Mouse (Mus musculus) intestine, embryonic 16.5 days (tissue): ENCODE results near the gene Guca2b. TPM values are rescaled to one million over a fixed set of nuclear protein-coding genes. Genes with fewer than 3 reads are reported as not detected.
A peak's percentile ranks its signal among the peaks of the same experiment; 100 is the strongest.

Source experiments
- ATAC-seq: fragments of 200-750 bp; cut with Nextera tagmentation; 2 replicates; pipeline ENCODE4 v1.8.0; 2017; ENCODE audit warnings: moderate TSS enrichment, moderate library complexity
- H3K27ac ChIP-seq: fragments of 300-500 bp; sonication (generic); 2 replicates; pipeline ENCODE4 v1.5.1; 2014; ENCODE audit warnings: mild to moderate bottlenecking, low read length
- H3K27me3 ChIP-seq: fragments of 300-500 bp; sonication (generic); replicated peaks from 2 replicates; pipeline ENCODE4 v1.6.1; 2014; ENCODE audit warnings: low read length, control low read depth, mixed read lengths; ENCODE audit not compliant: control insufficient read depth, insufficient read depth
- H3K36me3 ChIP-seq: fragments of 300-500 bp; sonication (generic); 2 replicates; pipeline ENCODE4 v1.6.1; 2014; ENCODE audit warnings: low read length, control low read depth; ENCODE audit not compliant: control insufficient read depth, insufficient read depth
- H3K4me1 ChIP-seq: fragments of 300-500 bp; sonication (generic); 2 replicates; pipeline ENCODE4 v1.6.1; 2014; ENCODE audit warnings: low read length, control low read depth, mixed read lengths; ENCODE audit not compliant: control insufficient read depth, insufficient read depth
- H3K4me2 ChIP-seq: fragments of 300-500 bp; sonication (generic); 2 replicates; pipeline ENCODE4 v1.6.1; 2014; ENCODE audit warnings: low read depth, low read length, control low read depth
- H3K4me3 ChIP-seq: fragments of 300-500 bp; sonication (generic); 2 replicates; pipeline ENCODE4 v1.5.1; 2014; ENCODE audit warnings: mild to moderate bottlenecking, low read length
- H3K9ac ChIP-seq: fragments of 300-500 bp; sonication (generic); 2 replicates; pipeline ENCODE4 v1.6.1; 2014; ENCODE audit warnings: low read depth, low read length
- H3K9me3 ChIP-seq: fragments of 300-500 bp; sonication (generic); 2 replicates; pipeline ENCODE4 v1.6.1; 2016; ENCODE audit warnings: low read length, control low read depth; ENCODE audit not compliant: control insufficient read depth
- WGBS: fragments of 180-500 bp; shearing (Covaris S2); extraction: QIAGEN DNeasy Blood & Tissue Kit; methylation state at CpG from one replicate; pipeline ENCODE4 v1.1.7; 2014; 5-methylcytosine and 5-hydroxymethylcytosine counted together
- polyA plus RNA-seq: library from polyadenylated mRNA; unstranded; fragments of >200 nt; fragmentation: Nextera tagmentation; extraction: Ambion mirVana; gene quantifications from 2 replicates; pipeline ENCODE4 v1.2.1, GENCODE M21; 2015

The Guca2b gene
- 93.8 and 157 TPM in 2 replicates for polyA plus RNA-seq

GRCm38 (mm10) chr4:119658731-119659130 is at the start of gene Guca2b:
Gene Guca2b, minus strand, starts transcription at chr4:119658954.
- no peak within 1 kb of the TSS for H3K4me3 ChIP-seq

DNA sequence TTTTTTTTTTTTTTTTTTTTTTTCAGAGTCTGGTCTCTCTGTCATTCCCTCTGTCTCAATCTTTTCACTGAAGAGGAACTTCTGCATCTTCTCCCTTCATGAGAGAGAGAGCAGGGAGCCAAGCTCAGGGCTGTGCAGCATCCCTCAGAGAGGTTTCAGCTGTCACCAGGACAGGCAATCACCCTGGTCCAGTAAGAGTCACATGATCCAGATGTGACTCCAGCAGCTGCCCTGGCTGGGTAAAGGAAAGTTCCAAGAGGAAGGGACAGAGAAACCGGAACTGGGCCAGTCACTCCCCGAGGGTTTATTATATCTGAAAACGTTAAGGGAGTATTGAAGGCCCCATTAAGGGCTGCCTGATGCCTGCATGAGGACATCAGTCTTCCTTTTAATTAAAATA is 49.0 kb upstream of the Guca2b start:
- no peak overlapping the region for H3K4me2 ChIP-seq
- H3K27me3 ChIP-seq: no peaks in the 10 kb centered on the region
- H3K4me1 ChIP-seq: no peaks in the 10 kb centered on the region
- no peak overlapping the region for H3K27ac ChIP-seq
- no peak for ATAC-seq
- no peak overlapping the region for H3K9ac ChIP-seq
- no peaks in the 10 kb centered on the region for H3K36me3 ChIP-seq
- whole genome bisulfite sequencing: 40% methylated on average over 3 of the region's 3 CpGs
- no peak overlapping the region for H3K4me3 ChIP-seq
- H3K9me3 ChIP-seq: no peaks in the 10 kb centered on the region

More at GRCm38 (mm10) chr4:119658731-119659130, at the start of gene Guca2b:
- no peaks in the 10 kb centered on the region for H3K36me3 ChIP-seq
- peak; percentile 44 for ATAC-seq
- H3K4me1 ChIP-seq: no peaks in the 10 kb centered on the region; the same call in 1 of the 2 replicates
- peak within 1 kb of the TSS; percentile 38; the same call in 1 of the 2 replicates for H3K27ac ChIP-seq
- H3K9me3 ChIP-seq: no peaks in the 10 kb centered on the region
- no peak within 1 kb of the TSS for H3K9ac ChIP-seq
- WGBS: 88% methylated on average over 4 of the region's 4 CpGs
- H3K4me2 ChIP-seq: peak within 1 kb of the TSS; percentile 9; the same call in 1 of the 2 replicates
- no peaks in the 10 kb centered on the region for H3K27me3 ChIP-seq

GRCm38 (mm10) chr4:119707326-119707725 is 48.6 kb upstream of the Guca2b start:
- H3K4me3 ChIP-seq: no peak overlapping the region
- 61% methylated on average over 5 of the region's 5 CpGs for WGBS
- H3K9ac ChIP-seq: no peak overlapping the region
- H3K4me1 ChIP-seq: no peaks in the 10 kb centered on the region
- H3K4me2 ChIP-seq: no peak overlapping the region
- ATAC-seq: no peak
- H3K9me3 ChIP-seq: no peaks in the 10 kb centered on the region
- no peak overlapping the region for H3K27ac ChIP-seq
- no peaks in the 10 kb centered on the region for H3K36me3 ChIP-seq
- no peaks in the 10 kb centered on the region for H3K27me3 ChIP-seq

GRCm38 (mm10) chr4:119703965-119704364 is 45.2 kb upstream of the Guca2b start:
- Histone ChIP-seq H3K27me3 (no peaks in the 10 kb centered on the region), H3K36me3 (no peaks in the 10 kb centered on the region), H3K27ac (no peak overlapping the region), H3K4me3 (no peak overlapping the region), H3K9ac (no peak overlapping the region), H3K4me1 (no peaks in the 10 kb centered on the region), H3K4me2 (no peak overlapping the region), H3K9me3 (0 out of 2 replicates have a peak, but pooled peaks cover 2% of the 10 kb centered on the region)
- WGBS: 74% methylated on average over 8 of the region's 8 CpGs
- no peak for ATAC-seq

DNA sequence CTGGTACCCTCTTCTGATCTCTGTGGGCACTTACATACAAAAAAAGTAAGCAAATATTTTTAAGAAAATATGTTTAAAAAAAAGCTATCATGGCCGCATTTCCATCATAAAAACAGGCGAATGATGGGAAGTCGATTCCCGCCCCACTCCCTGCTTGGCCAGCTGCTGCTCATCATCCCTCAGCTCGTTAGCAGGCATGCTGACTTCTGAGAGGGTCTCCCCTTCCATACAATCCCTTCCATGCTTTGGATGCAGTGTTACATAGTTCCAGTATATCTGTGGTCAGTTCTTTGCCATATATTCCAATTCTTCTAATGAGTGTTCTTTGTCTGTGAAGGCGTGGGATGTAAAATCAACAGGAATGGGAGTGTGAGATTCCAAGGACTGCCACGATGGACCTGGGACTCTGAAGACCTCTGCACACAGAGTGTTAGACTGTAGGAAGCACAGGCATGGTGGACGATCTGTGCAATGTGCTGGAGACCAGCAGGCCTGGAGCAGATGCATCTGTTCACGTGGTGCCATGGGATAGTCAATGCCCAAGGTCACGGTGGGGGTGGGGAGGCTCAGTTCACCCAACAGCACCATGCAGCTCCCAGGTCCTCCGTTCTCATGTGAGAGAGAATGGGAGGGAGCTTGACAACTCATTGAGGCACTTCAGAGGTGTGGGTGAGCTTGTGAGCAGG is 42.7 kb upstream of the Guca2b start:
- Histone ChIP-seq H3K9ac (no peak overlapping the region), H3K4me3 (no peak overlapping the region), H3K36me3 (no peaks in the 10 kb centered on the region), H3K9me3 (0 out of 2 replicates have a peak, but pooled peaks cover 2% of the 10 kb centered on the region), H3K4me1 (no peaks in the 10 kb centered on the region), H3K27ac (no peak overlapping the region), H3K4me2 (no peak overlapping the region), H3K27me3 (no peaks in the 10 kb centered on the region)
- ATAC-seq: no peak
- 85% methylated on average over 11 of the region's 11 CpGs for WGBS

GRCm38 (mm10) chr4:119698339-119698738 is 39.6 kb upstream of the Guca2b start:
- no peak overlapping the region for H3K4me2 ChIP-seq
- WGBS: 53% methylated on average over 2 of the region's 2 CpGs
- no peaks in the 10 kb centered on the region for H3K36me3 ChIP-seq
- 0 out of 2 replicates have a peak, but pooled peaks cover 2% of the 10 kb centered on the region for H3K9me3 ChIP-seq
- ATAC-seq: no peak
- no peak overlapping the region for H3K27ac ChIP-seq
- no peak overlapping the region for H3K4me3 ChIP-seq
- H3K9ac ChIP-seq: no peak overlapping the region
- H3K27me3 ChIP-seq: no peaks in the 10 kb centered on the region
- no peaks in the 10 kb centered on the region for H3K4me1 ChIP-seq

- no peak for ATAC-seq
- WGBS: 93% methylated on average over 2 of the region's 2 CpGs
Observed at GRCm38 (mm10) chr4:119685746-119686145, 27.0 kb upstream of the Guca2b start.

DNA sequence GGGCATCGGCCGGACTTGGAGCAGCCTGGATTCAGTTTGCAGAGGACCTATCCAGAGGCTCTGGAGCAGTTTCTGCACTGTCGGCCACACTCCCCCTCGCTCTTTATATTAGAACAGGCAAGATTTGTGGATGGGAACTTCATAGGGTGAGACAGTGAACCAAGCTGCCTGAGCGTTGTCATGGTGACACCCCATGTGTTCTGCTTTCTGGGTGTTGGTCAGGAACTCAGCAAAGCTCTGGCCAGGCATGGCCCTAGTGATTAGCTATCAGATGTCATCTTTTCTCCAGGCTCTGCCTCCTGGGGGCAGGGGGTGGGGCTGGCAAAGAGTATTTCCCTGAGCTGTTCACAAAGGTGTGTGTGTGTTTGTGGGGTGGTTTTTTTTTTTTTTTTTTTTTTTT is 23.8 kb upstream of the Guca2b start:
- no peaks in the 10 kb centered on the region for H3K4me1 ChIP-seq
- no peak overlapping the region for H3K27ac ChIP-seq
- 43% methylated on average over 5 of the region's 5 CpGs for WGBS
- no peak overlapping the region for H3K4me3 ChIP-seq
- no peaks in the 10 kb centered on the region for H3K9me3 ChIP-seq
- ATAC-seq: no peak
- no peak overlapping the region for H3K4me2 ChIP-seq
- no peaks in the 10 kb centered on the region for H3K36me3 ChIP-seq
- H3K9ac ChIP-seq: no peak overlapping the region
- H3K27me3 ChIP-seq: no peaks in the 10 kb centered on the region

More at GRCm38 (mm10) chr4:119685746-119686145, 27.0 kb upstream of the Guca2b start:
- H3K36me3 ChIP-seq: no peaks in the 10 kb centered on the region
- no peaks in the 10 kb centered on the region for H3K27me3 ChIP-seq
- no peaks in the 10 kb centered on the region for H3K4me1 ChIP-seq
- H3K4me2 ChIP-seq: no peak overlapping the region
- H3K4me3 ChIP-seq: no peak overlapping the region
- no peak overlapping the region for H3K9ac ChIP-seq
- no peak overlapping the region for H3K27ac ChIP-seq
- no peaks in the 10 kb centered on the region for H3K9me3 ChIP-seq

DNA sequence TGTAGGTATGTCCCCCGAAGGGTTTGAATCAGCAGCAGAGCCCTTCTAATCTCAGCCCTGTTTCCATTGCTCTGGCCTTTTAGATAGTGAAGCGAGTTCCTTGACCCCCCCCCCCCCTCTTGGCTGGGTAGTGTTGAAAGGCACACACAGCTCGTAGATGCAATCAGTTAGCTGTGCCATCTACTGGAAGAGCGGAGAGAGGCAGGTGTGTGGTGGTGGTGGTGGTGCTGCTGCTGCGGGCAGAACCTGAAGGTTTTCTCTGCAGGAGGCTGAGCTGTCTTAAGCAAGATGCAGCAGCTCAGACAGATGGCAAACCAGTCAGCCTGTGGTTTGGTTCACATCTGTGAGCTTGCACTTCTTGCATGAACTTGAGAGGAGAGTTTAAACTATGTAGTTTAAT is 13.9 kb upstream of the Guca2b start:
- Histone ChIP-seq H3K4me1 (no peaks in the 10 kb centered on the region), H3K9me3 (no peaks in the 10 kb centered on the region), H3K27ac (no peak overlapping the region), H3K9ac (no peak overlapping the region), H3K36me3 (no peaks in the 10 kb centered on the region), H3K4me2 (no peak overlapping the region), H3K4me3 (no peak overlapping the region), H3K27me3 (no peaks in the 10 kb centered on the region)
- WGBS: 40% methylated on average over 5 of the region's 5 CpGs
- 0 out of 2 replicates have a peak, but pooled peaks have one; percentile 38 for ATAC-seq
